Mouse (Mus musculus) MEL (cell line): Measurements from ENCODE around the gene Gm6525. TPM values are rescaled to one million over a fixed set of nuclear protein-coding genes. Genes with fewer than 3 reads are reported as not detected.

Experiments used
- DNase-seq: peaks from one replicate; pipeline ENCODE4 v3.0.0; 2011; ENCODE audit warnings: low read depth, low spot score
- H3K27ac ChIP-seq: 2 replicates; pipeline ENCODE4 v1.5.1; 2012; ENCODE audit warnings: low read depth, mild to moderate bottlenecking, control low read depth, low read length, moderate library complexity; ENCODE audit not compliant: control insufficient read depth
- H3K27me3 ChIP-seq, 2 experiments: fragments of 150-350 bp in 1 of 2; sonication (generic) in 1 of 2; 2 replicates each; pipeline ENCODE4 v1.6.1; 2012; ENCODE audit warnings: low read length in 2 of 2, mild to moderate bottlenecking in 2 of 2, improper control_type of control experiment in 1 of 2, moderate library complexity in 1 of 2; ENCODE audit not compliant: insufficient read depth in 2 of 2, control insufficient read depth in 1 of 2
- H3K36me3 ChIP-seq, 2 experiments: 2 replicates each; pipeline ENCODE4 v1.6.1; 2012 to 2014; ENCODE audit warnings: low read length in 2 of 2, improper control_type of control experiment in 1 of 2, inconsistent platforms in 1 of 2, mild to moderate bottlenecking in 1 of 2; ENCODE audit not compliant: insufficient read depth in 2 of 2, control insufficient read depth in 1 of 2
- H3K4me1 ChIP-seq, 2 experiments: fragments of 150-350 bp in 1 of 2; sonication (generic) in 1 of 2; 2 replicates each; pipeline ENCODE4 v1.6.1; 2012; ENCODE audit warnings: low read length in 2 of 2, improper control_type of control experiment in 1 of 2, mild to moderate bottlenecking in 1 of 2; ENCODE audit not compliant: insufficient read depth in 2 of 2, control insufficient read depth in 1 of 2
- H3K4me3 ChIP-seq, 2 experiments: fragments of 150-350 bp in 1 of 2; sonication (generic) in 1 of 2; 2 replicates each; pipeline ENCODE4 v1.5.1; 2012; ENCODE audit warnings: low read depth in 2 of 2, low read length in 2 of 2, mild to moderate bottlenecking in 2 of 2, moderate library complexity in 2 of 2, control low read depth in 1 of 2, improper control_type of control experiment in 1 of 2; ENCODE audit not compliant: control insufficient read depth in 1 of 2, insufficient read depth in 1 of 2
- H3K79me2 ChIP-seq: 2 replicates; pipeline ENCODE4 v1.6.1; 2012; ENCODE audit warnings: mild to moderate bottlenecking, low read length, moderate library complexity; ENCODE audit not compliant: control insufficient read depth, poor library complexity, insufficient read depth
- H3K9ac ChIP-seq: 2 replicates; pipeline ENCODE4 v1.6.1; 2012; ENCODE audit warnings: low read depth, mild to moderate bottlenecking, control low read depth, low read length, moderate library complexity; ENCODE audit not compliant: control insufficient read depth, poor library complexity, severe bottlenecking
- H3K9me3 ChIP-seq: fragments of 150-350 bp; sonication (generic); replicated peaks from 2 replicates; pipeline ENCODE4 v1.6.1; 2012; ENCODE audit warnings: mild to moderate bottlenecking, low read length, improper control_type of control experiment, moderate library complexity; ENCODE audit not compliant: insufficient read depth
- CHD1 ChIP-seq: IDR thresholded peaks from 2 replicates; pipeline ENCODE4 v1.6.1; 2012; ENCODE audit warnings: low read depth, mild to moderate bottlenecking, inconsistent platforms, low read length, improper control_type of control experiment
- CHD2 ChIP-seq: IDR thresholded peaks from 2 replicates; pipeline ENCODE4 v1.6.1; 2011; ENCODE audit warnings: low read length, improper control_type of control experiment
- CTCF ChIP-seq, 3 experiments: IDR thresholded peaks in 2 of 3; conservative IDR thresholded peaks in 1 of 3; 2 replicates each; pipeline ENCODE4 v1.5.1; 2011 to 2012; ENCODE audit warnings: low read length in 3 of 3, low read depth in 2 of 3, mild to moderate bottlenecking in 2 of 3, improper control_type of control experiment in 1 of 3, inconsistent platforms in 1 of 3, mixed read lengths in 1 of 3, moderate library complexity in 1 of 3; ENCODE audit not compliant: control insufficient read depth in 1 of 3, insufficient read depth in 1 of 3, poor library complexity in 1 of 3, severe bottlenecking in 1 of 3
- E2F4 ChIP-seq: IDR thresholded peaks from 2 replicates; pipeline ENCODE4 v1.6.1; 2011; ENCODE audit warnings: low read depth, low read length, improper control_type of control experiment, borderline replicate concordance
- EP300 ChIP-seq, 2 experiments: IDR thresholded peaks; 2 replicates each; pipeline ENCODE4 v1.6.1; 2011; ENCODE audit warnings: improper control_type of control experiment in 2 of 2, low read length in 2 of 2, low read depth in 1 of 2, mild to moderate bottlenecking in 1 of 2
- GABPA ChIP-seq: IDR thresholded peaks from 2 replicates; pipeline ENCODE4 v1.6.1; 2012; ENCODE audit warnings: low read depth, mild to moderate bottlenecking, inconsistent platforms, low read length, improper control_type of control experiment, moderate library complexity
- JUND ChIP-seq: IDR thresholded peaks from 2 replicates; pipeline ENCODE4 v1.6.1; 2011; ENCODE audit warnings: low read depth, mild to moderate bottlenecking, improper control_type of control experiment, low read length
- KAT2A ChIP-seq: conservative IDR thresholded peaks from 2 replicates; pipeline ENCODE4 v1.6.1; 2012; ENCODE audit warnings: low read depth, low read length, improper control_type of control experiment, inconsistent platforms
- MAFK ChIP-seq: IDR thresholded peaks from 2 replicates; pipeline ENCODE4 v1.6.1; 2011; ENCODE audit warnings: low read depth, mild to moderate bottlenecking, low read length, improper control_type of control experiment, borderline replicate concordance
- MAZ ChIP-seq: IDR thresholded peaks from 2 replicates; pipeline ENCODE4 v1.6.1; 2012; ENCODE audit warnings: low read depth, mild to moderate bottlenecking, inconsistent platforms, low read length, improper control_type of control experiment
- MEF2A ChIP-seq: IDR thresholded peaks from 2 replicates; pipeline ENCODE4 v1.6.1; 2014; ENCODE audit warnings: low read depth, mild to moderate bottlenecking, inconsistent platforms, low read length, improper control_type of control experiment; ENCODE audit not compliant: poor library complexity, insufficient replicate concordance, severe bottlenecking; ENCODE audit errors: extremely low read depth
- MXI1 ChIP-seq: IDR thresholded peaks from 2 replicates; pipeline ENCODE4 v1.6.1; 2011; ENCODE audit warnings: mild to moderate bottlenecking, low read depth, low read length, improper control_type of control experiment
- POLR2AphosphoS5 ChIP-seq: IDR thresholded peaks from 2 replicates; pipeline ENCODE4 v1.6.1; 2012; ENCODE audit warnings: low read depth, borderline replicate concordance, mild to moderate bottlenecking, inconsistent platforms, low read length, moderate library complexity, mixed read lengths
- RCOR1 ChIP-seq: IDR thresholded peaks from 2 replicates; pipeline ENCODE4 v1.6.1; 2012; ENCODE audit warnings: low read depth, mild to moderate bottlenecking, inconsistent platforms, low read length, improper control_type of control experiment
- SMC3 ChIP-seq: IDR thresholded peaks from 2 replicates; pipeline ENCODE4 v1.6.1; 2011; ENCODE audit warnings: low read depth, low read length, improper control_type of control experiment
- UBTF ChIP-seq: IDR thresholded peaks from 2 replicates; pipeline ENCODE4 v1.6.1; 2012; ENCODE audit warnings: low read depth, mild to moderate bottlenecking, inconsistent platforms, low read length, improper control_type of control experiment, moderate library complexity, borderline replicate concordance; ENCODE audit not compliant: insufficient read depth
- ZC3H11A ChIP-seq: IDR thresholded peaks from 2 replicates; pipeline ENCODE4 v1.6.1; 2012; ENCODE audit warnings: low read depth, mild to moderate bottlenecking, inconsistent platforms, low read length, improper control_type of control experiment
- ZKSCAN1 ChIP-seq: IDR thresholded peaks from 2 replicates; pipeline ENCODE4 v1.6.1; 2012; ENCODE audit warnings: low read depth, mild to moderate bottlenecking, inconsistent platforms, low read length, improper control_type of control experiment, moderate library complexity
- ZNF384 ChIP-seq: IDR thresholded peaks from 2 replicates; pipeline ENCODE4 v1.6.1; 2012; ENCODE audit warnings: low read depth, mild to moderate bottlenecking, inconsistent platforms, low read length, improper control_type of control experiment
- polyA plus RNA-seq, 2 experiments: library from polyadenylated mRNA; stranded (reverse) in 1 of 2; unstranded in 1 of 2; fragments of >175 nt in 1 of 2; fragments of >200 nt in 1 of 2; gene quantifications; 2 replicates each; pipeline versions ENCODE4 v1.2.1 to v1.2.4; 2012; ENCODE audit warnings: low replicate concordance in 2 of 2, low read depth in 1 of 2; ENCODE audit not compliant: insufficient read length in 2 of 2, insufficient read depth in 1 of 2, missing spikeins in 1 of 2
- total RNA-seq: library from RNA; depleted of rRNA; stranded (reverse); fragments of 300-350 nt; gene quantifications from 2 replicates; pipeline ENCODE4 v1.2.3, GENCODE M21; 2012

The Gm6525 gene
- total and polyA plus RNA-seq, 3 experiments, result 0.35 to 0.85 TPM; not detected in 1

- H3K27me3 ChIP-seq, result no peaks in the 10 kb centered on the region
- H3K9me3 ChIP-seq, result no peaks in the 10 kb centered on the region
- no peak for DNase-seq
- H3K36me3 ChIP-seq, result no peaks in the 10 kb centered on the region
- no peak overlapping the region for H3K9ac ChIP-seq
- no peaks in the 10 kb centered on the region for H3K4me1 ChIP-seq
- H3K27ac ChIP-seq, result no peak overlapping the region
- H3K4me3 ChIP-seq, result no peak overlapping the region
- TF ChIP-seq JUND, result no peak
- TF ChIP-seq KAT2A, result no peak
- TF ChIP-seq SMC3, result no peak
- TF ChIP-seq MEF2A, result no peak
- TF ChIP-seq MXI1, result no peak
- no peak for TF ChIP-seq MAZ
- no peak for TF ChIP-seq CHD1
- no peak for TF ChIP-seq MAFK
- no peak for TF ChIP-seq POLR2AphosphoS5
- TF ChIP-seq CTCF (IDR thresholded peaks at IDR 0.05 in 2 of 3, conservative IDR thresholded peaks at IDR 0.05 in 1 of 3; ENCODE audit: control insufficient read depth in 1 of 3, insufficient read depth in 1 of 3, low read depth in 2 of 3, low read length in 3 of 3, poor library complexity in 1 of 3, severe bottlenecking in 1 of 3), result no peak
- TF ChIP-seq ZNF384, result no peak
- TF ChIP-seq CHD2, result no peak
- no peak for TF ChIP-seq RCOR1
- no peak for TF ChIP-seq ZKSCAN1
- no peak for TF ChIP-seq UBTF
- no peak for TF ChIP-seq E2F4
- no peak for TF ChIP-seq GABPA
- no peak for TF ChIP-seq EP300 (IDR thresholded peaks at IDR 0.05; ENCODE audit: low read depth in 1 of 2, low read length in 2 of 2)
- no peaks in the 10 kb centered on the region for H3K79me2 ChIP-seq
These were observed 25.6 kb downstream of the Gm6525 start for GRCm38 (mm10) chr3:84199516-84199915.

GRCm38 (mm10) chr3:84200559-84201420, 26.9 kb downstream of the Gm6525 start:
- H3K9ac ChIP-seq, result no peak overlapping the region
- no peaks in the 10 kb centered on the region for H3K36me3 ChIP-seq
- TF ChIP-seq E2F4 (no peak), KAT2A (no peak), MXI1 (no peak), ZC3H11A (no peak), ZKSCAN1 (no peak)
- no peaks in the 10 kb centered on the region for H3K4me1 ChIP-seq
- no peak overlapping the region for H3K4me3 ChIP-seq
- H3K27ac ChIP-seq, result no peak overlapping the region
- H3K9me3 ChIP-seq, result no peaks in the 10 kb centered on the region
- no peaks in the 10 kb centered on the region for H3K27me3 ChIP-seq
- DNase-seq, result no peak
- H3K79me2 ChIP-seq, result no peaks in the 10 kb centered on the region
